Mouse (Mus musculus) ovary, adult 18-20 months (tissue): ENCODE measurements around the gene Lgals3.
"Not testable (repeated sequence)": the region's sequence is repeated elsewhere in the genome, so short reads cannot be mapped to it uniquely, and the experiment has no call there.

Experiments
- DNase-seq: peaks from one replicate; pipeline ENCODE4 v3.0.0; 2022; ENCODE audit warnings: low spot score, mixed read lengths

Gene Lgals3

GRCm38 (mm10) chr14:47367461-47367860 lies at the start of gene Lgals3:
Gene Lgals3, plus strand, starts transcription at chr14:47367751.
- no peak for DNase-seq

DNA sequence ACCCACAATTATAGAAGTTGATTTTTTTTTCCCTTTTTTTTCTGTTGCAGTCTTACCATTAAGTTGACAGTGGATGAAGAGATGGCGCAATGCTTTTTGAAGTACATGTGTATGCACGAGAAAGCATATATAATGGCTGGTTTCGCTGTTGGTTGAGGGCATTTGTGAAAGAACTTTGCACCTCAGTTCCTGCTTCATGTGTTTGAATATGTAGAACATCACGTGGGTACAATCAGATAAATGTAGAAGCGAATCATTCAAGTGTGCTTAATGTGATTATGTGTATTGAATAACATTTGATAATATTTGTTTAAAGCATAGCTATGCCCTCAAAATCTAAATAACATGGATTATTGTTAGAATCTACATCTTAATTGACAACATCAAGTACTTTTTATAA lies 48.2 kb upstream of the Lgals3 start:
- DNase-seq: no peak

DNA sequence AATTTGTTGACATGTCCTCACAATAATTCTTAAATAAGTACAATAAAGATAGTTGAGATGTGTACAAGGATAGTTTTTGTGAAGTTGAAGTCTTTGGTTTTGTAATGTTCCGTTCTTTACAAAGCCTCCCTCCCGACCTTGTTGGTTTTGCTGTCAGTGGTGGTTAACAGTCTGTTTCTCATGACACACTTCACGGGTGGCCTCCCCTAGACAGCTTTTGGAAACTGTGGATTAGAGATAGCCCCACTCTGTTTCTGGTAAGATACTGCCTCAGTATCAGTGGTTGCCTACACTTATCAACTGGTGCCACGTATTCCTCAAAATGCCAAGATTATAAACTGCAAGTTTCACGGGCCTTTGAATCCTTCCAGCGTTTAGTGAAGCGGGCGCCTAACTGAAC lies 46.0 kb upstream of the Lgals3 start:
- DNase-seq: not testable (repeated sequence)

GRCm38 (mm10) chr14:47325965-47326761 lies 41.4 kb upstream of the Lgals3 start:
- no peak for DNase-seq

GRCm38 (mm10) chr14:47327347-47327746 lies 40.2 kb upstream of the Lgals3 start:
- no peak for DNase-seq

DNA sequence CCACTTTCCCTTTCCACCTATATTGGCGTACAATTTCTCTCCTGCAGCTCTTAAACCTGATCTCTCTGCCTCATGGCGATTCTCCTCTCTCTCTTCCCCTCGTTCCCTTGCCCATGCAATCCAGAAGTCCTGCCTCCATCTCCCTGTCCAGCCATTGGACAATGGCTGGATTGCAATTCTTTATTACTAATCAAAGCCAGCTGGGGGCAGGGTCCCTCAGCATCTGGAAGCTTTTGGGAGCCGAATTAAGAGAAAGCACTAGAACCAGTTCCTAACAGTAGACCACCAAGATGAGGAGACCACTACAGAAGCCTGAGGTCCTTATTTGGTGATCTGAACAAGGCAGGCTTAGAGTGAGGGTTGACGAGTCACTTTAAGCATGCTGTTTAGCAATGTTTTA lies 35.6 kb upstream of the Lgals3 start:
- no peak for DNase-seq

DNA sequence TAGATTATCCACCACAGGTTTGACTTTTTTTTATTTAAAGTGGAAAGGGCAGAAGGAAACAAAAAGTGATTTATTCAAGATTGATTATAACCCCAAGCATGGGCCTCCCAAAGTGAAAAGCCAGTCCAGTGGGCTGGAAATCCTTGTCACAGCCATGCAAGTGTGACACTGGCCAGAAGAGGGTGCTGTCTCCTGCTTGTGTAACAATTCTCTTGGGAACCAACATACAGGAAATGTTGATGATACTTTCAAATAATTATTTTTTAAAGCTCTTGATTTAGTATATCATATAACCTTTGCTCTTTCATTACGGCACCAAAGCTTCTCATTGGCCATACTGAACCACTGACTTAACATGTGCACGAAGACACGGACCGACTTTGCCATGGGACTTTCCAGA lies 32.7 kb upstream of the Lgals3 start:
- no peak for DNase-seq

- no peak for DNase-seq
Measured at GRCm38 (mm10) chr14:47335300-47335699, 32.3 kb upstream of the Lgals3 start.

DNA sequence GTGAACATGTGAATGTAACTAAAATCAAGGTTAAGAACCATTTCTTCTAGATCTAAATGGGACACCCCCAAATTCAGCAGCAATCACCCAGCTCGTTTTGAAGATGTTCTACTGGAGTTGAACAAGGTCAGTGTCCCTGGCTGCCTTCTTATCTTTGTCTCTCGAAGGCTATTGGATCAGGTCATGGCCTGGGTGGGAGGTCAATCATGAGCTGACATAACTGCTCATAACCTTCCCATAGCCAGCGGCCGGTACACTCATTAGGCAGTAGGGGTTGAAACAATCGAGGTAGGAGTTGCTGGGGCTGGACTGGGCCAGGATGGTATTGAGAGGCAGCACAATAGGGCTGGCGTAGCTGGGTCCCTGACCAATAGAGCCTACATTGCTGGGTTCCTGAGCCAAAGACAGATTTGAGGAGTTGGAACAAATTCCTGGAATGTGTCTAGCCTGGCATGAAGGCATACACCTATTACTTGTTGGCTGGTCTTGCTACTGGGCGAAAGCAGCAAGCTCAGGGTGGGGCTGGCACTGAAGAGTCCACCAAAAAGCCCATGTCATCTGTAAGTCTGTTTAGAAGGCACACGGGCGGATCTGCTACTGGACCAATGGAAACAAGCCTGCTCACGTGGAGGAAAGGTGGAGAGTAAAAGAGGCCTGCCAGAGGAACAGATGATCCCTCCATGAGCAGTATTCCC lies 27.2 kb upstream of the Lgals3 start:
- DNase-seq: no peak

DNA sequence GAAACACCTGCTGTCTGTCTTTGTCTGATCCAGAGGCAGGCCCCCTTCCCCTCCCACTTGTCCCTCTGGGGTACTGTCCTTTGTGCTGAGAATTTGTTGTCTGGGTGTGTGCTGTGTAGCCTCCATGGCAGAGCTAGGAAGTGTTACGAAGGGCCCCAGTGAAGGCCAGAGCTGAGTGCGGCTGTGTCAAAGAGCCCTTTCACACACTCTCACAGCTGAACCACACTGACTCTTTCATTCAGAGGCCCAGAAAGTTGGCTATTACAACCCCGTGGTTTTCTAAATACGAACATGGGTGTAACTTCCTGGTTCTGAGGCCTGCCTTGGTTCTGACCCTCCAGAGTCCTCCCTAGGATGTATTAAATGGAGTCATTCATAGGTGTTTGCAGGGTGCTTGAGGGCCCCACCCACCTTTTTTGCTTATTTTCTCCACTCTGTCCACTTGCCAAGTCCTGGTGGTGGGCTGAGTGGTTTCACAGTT lies 25.7 kb upstream of the Lgals3 start:
- DNase-seq: no peak

- no peak for DNase-seq
Measured at GRCm38 (mm10) chr14:47346715-47347114, 20.8 kb upstream of the Lgals3 start.

DNA sequence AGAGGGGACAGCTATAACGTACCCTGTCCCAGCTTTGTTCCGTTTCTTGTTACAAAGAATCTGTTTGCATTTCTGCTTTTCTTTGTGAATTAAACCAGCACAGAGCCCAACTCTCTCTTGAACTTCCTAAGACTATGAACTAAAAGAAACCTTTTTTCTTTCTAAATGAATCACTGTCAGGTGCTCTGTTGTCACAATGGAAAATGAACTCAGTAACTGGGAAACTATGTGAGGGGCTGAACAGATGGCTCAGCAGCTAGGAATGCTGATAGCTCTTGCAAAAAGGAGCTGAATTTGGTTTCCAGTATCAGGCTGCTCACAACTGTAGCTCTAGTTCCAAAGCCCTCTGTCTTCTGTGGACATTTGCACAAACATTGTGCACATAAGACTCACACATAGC lies 16.6 kb upstream of the Lgals3 start:
- no peak for DNase-seq

- no peak for DNase-seq
Measured at GRCm38 (mm10) chr14:47352272-47352671, 15.3 kb upstream of the Lgals3 start.

DNA sequence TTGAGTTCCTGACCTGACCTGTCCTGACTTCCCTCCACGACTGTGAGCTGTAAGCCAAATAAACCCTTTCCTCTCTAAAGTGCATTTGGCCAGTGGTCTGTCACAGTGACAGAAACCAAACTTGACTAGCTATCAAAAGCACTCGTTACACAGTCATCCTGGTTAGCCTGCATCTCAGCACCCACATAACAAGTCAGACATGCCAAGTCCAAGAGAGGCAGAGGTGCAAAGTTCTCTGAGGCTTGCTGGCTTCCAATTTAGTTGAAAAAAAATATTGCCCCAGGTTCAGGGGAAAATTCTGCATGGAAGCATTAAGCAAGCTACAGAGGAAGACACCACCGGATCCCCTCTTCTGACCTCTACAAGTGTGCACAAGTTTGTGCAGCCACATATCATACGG lies 14.3 kb upstream of the Lgals3 start:
- DNase-seq: no peak

- no peak for DNase-seq
Measured at GRCm38 (mm10) chr14:47354111-47354577, 13.4 kb upstream of the Lgals3 start.

- no peak for DNase-seq
Measured at GRCm38 (mm10) chr14:47354948-47355347, 12.6 kb upstream of the Lgals3 start.

DNA sequence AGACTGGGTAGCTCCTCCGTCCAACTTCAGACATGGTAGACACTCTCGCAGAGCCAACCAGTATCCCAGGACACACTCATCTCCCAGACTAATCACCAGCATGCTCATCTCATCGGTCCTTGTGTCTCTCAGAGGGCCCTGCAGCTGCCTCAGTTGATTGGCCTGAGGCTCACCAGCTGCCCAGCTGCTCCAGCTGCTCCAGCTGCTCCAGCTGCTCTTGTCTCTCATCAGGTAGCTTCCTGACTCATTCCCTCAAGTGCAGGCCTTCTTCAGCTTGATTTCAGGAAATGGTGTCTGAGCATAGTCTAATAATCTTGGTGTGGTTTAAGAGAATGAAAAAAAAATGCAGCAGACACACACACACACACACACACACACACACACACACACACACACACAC lies 10.9 kb upstream of the Lgals3 start:
- DNase-seq: no peak

DNA sequence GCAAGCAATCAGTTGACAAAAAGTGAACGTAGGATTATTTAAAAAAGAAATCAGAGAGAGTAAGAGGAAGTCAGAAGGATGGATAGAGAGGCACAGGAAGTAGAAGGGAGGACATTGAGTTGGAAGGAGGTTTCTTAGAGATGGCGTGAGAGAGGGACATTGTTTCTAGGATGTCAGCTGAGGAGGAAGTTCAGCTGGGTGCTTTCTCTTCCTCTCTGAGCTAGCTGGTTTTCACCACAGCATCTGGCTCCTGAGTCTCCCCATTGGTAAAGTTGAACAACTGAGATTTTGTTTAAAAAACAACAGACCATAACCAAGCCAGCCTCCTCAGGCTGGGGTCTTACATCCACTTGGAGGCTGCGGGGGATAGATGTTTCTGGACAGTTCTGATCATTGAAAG lies 7.9 kb upstream of the Lgals3 start:
- no peak for DNase-seq

DNA sequence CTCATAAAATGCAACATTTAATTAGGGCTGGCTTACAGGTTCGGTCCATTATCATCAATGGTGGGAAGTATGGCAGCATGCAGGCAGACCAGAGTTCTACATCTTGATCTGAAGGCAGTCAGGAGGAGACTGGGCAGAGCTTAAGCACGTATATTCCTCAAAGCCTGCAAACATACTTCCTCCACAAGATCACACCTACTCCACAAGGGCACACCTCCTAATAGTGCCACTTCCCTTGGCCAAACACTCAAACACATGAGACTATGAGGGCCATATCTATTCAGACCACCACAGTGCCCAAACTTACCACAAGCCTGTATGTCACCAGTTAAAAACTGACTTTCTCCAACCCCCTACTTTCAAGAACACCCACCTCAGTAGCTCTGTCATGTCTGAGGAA lies 6.1 kb upstream of the Lgals3 start:
- DNase-seq: no peak

- no peak for DNase-seq
Measured at GRCm38 (mm10) chr14:47361899-47362298, 5.7 kb upstream of the Lgals3 start.

DNA sequence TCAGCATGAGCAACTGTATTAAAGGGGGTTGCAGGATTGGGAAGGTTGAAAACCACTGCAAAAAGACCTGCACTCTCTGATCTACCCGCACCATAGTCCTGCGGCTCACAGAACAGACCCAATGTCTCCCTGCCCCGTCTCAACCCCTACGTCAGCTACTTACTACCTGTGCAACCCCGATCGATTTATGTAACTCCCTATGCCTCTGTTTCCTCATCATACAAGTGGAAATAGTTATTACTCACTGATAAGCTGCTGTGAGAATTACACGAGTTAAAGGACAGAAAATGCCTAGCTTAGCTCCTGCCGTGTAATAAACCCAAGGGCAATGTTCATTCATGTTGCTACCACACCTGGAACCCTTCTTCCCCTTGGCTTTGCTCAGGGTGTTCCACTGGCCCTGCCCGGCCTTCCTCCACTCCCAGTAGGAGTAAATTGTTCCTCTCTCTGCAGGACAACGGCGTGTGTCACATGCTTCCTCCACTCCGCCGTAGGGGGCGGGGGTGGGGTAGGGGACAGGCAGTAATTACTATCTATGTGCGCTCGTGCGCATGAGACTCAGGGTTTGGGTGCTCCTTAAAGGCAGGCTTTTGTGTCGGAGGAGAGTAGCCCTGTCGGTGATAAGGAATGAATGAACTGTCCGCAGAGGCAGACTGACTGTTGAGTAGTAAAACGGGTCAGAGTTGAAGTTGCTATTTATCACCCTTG lies 2.7 kb upstream of the Lgals3 start:
- DNase-seq: no peak

DNA sequence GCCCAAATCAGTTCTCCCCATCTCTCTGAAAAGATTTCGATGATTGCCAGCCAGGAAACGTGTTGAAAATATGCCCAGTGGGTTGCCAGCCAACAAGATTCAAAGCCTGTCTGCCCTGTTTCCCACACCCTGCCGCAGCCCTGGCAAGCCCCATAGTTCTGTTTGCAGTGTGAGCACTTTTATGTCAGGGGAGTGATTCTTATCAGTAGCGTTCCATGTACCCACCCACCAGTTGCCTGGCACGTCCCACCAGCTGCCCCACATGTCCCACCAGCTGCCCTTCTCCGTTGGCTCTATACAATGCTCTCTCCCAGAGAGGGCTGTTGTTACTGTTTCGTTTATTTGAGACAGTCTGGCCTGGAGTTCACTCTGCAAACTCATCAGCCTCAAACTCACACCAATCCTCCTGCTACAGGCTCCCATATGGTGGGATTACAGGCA lies 650 bp upstream of the Lgals3 start:
- peak; percentile 32 for DNase-seq

DNA sequence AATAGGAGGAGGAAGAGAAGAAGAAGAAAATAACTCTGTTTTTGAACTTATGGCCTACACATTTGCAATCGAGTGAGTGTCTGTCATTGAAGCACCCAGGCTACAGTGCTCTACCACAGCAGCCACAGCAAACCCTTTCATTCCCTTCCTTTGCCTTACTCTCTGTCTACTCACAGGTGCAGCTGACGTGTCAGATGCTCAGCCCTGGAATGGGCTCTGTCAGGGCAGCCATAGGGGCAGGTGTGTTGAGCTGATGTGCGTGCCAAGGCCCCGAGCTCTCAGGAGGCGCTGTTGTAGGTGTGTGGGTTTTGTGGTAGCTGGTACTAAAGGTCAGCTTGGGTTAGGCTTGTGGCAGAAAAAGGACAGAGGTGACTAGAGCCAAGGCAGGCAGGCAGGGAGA lies 2.2 kb downstream of the Lgals3 start:
- no peak for DNase-seq
